Mouse (Mus musculus): ENCODE measurements around the gene Pla2g4d.

GRCm38 (mm10) chr2:120245421-120246016 is 43.5 kb downstream of the Pla2g4d start:
- TF ChIP-seq CTCF (IDR thresholded peaks at IDR 0.05; ENCODE audit: extremely low read depth, insufficient read length, insufficient replicate concordance, low read depth, low read length) (no peak), POLR2A (IDR thresholded peaks at IDR 0.05; ENCODE audit: low read depth, low read length) (no peak)

Data from small intestine, adult 2 months (tissue).